Mouse (Mus musculus): ENCODE data around the gene Cd79a. TPM values are rescaled to one million over a fixed set of nuclear protein-coding genes. Genes with fewer than 3 reads are reported as not detected.
A peak's percentile ranks its signal among the peaks of the same experiment; 100 is the strongest.

Gene Cd79a
- polyA plus RNA-seq (2015; fragmentation: Nextera tagmentation; extraction: Ambion mirVana): 32.0 and 34.0 TPM in 2 replicates

DNA sequence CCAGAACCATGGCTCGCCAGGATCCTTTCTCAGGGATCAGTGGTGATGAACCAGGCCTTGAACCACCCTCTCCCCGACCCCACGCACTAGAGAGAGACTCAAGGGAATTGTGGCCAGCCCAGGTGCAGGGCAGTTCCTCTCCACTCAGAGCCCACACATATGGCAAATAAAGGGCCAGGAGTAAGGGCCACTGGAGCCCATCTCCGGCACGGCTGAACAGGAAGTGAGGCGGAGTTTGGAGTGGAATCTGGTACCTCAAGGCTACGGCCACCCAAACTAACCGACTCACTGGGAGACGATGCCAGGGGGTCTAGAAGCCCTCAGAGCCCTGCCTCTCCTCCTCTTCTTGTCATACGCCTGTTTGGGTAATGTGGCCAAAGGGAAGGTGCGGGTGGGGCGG lies at the start of gene Cd79a:
Gene Cd79a (plus strand): TSS at position 158 of the 400 bp plus-strand sequence.
- 57% methylated on average over 12 of the region's 12 CpGs for WGBS (ENCODE audit: insufficient replicate concordance)
- no peaks in the 10 kb centered on the region for H3K9me3 ChIP-seq (ENCODE audit: low read length)
- ATAC-seq: peak; percentile 54

GRCm38 (mm10) chr7:24850162-24850561 lies 47.0 kb upstream of the Cd79a start:
- Histone ChIP-seq H3K4me3 (ENCODE audit: low read depth, low read length) (0 out of 2 replicates have a peak overlapping the region, but pooled peaks have one; percentile 21), H3K27ac (ENCODE audit: low read depth) (0 out of 2 replicates have a peak overlapping the region, but pooled peaks have one; percentile 17), H3K4me1 (ENCODE audit: insufficient read depth) (peaks cover 37% of the 10 kb centered on the region), H3K9me3 (ENCODE audit: low read length) (no peaks in the 10 kb centered on the region), H3K27me3 (ENCODE audit: insufficient read depth, low read length) (no peaks in the 10 kb centered on the region), H3K4me2 (ENCODE audit: low read depth, low read length) (peak overlapping the region; percentile 67), H3K36me3 (replicated peaks; ENCODE audit: insufficient read depth, low read length) (no peaks in the 10 kb centered on the region), H3K9ac (replicated peaks) (no peak overlapping the region)
- DNase-seq (no peak), ATAC-seq (no peak)
- 28% methylated on average over 5 of the region's 5 CpGs for WGBS (ENCODE audit: insufficient replicate concordance)
- TF ChIP-seq CTCF (IDR thresholded peaks at IDR 0.05; ENCODE audit: low read depth) (no peak), EP300 (IDR thresholded peaks at IDR 0.05; ENCODE audit: low read depth) (no peak)

More for the DNA sequence above, at the start of gene Cd79a:
- H3K27ac ChIP-seq (ENCODE audit: low read depth): peak within 1 kb of the TSS; percentile 69
- H3K36me3 ChIP-seq (replicated peaks; ENCODE audit: insufficient read depth, low read length): no peaks in the 10 kb centered on the region
- peak within 1 kb of the TSS; percentile 0; the same call in 1 of the 2 replicates for H3K4me2 ChIP-seq (ENCODE audit: low read depth, low read length)
- peaks cover 5% of the 10 kb centered on the region; the same call in 1 of the 2 replicates for H3K4me1 ChIP-seq (ENCODE audit: insufficient read depth)
- DNase-seq: peak; percentile 62
- 0 out of 2 replicates have a peak within 1 kb of the TSS, but pooled peaks have one; percentile 4 for H3K9ac ChIP-seq (replicated peaks)
- TF ChIP-seq CTCF (IDR thresholded peaks at IDR 0.05; ENCODE audit: low read depth) (no peak), EP300 (IDR thresholded peaks at IDR 0.05; ENCODE audit: low read depth) (peak; percentile 17; the same call in 1 of the 2 replicates)
- H3K4me3 ChIP-seq (ENCODE audit: low read depth, low read length): peak within 1 kb of the TSS; percentile 29
- no peaks in the 10 kb centered on the region for H3K27me3 ChIP-seq (ENCODE audit: insufficient read depth, low read length)

- ATAC-seq (peak; percentile 59), DNase-seq (peak; percentile 73)
- H3K4me2 ChIP-seq (ENCODE audit: low read depth, low read length): peak overlapping the region; percentile 67
- H3K9me3 ChIP-seq (ENCODE audit: low read length): no peaks in the 10 kb centered on the region
- H3K27ac ChIP-seq (ENCODE audit: low read depth): peak overlapping the region; percentile 71
- peak overlapping the region; percentile 21 for H3K4me3 ChIP-seq (ENCODE audit: low read depth, low read length)
- H3K36me3 ChIP-seq (replicated peaks; ENCODE audit: insufficient read depth, low read length): no peaks in the 10 kb centered on the region
- no peak; the same call in 1 of the 2 replicates for TF ChIP-seq EP300 (IDR thresholded peaks at IDR 0.05; ENCODE audit: low read depth)
- no peak for TF ChIP-seq CTCF (IDR thresholded peaks at IDR 0.05; ENCODE audit: low read depth)
- H3K9ac ChIP-seq (replicated peaks): peak overlapping the region; percentile 27
- 12% methylated on average over 6 of the region's 6 CpGs for WGBS (ENCODE audit: insufficient replicate concordance)
- H3K27me3 ChIP-seq (ENCODE audit: insufficient read depth, low read length): no peaks in the 10 kb centered on the region
- H3K4me1 ChIP-seq (ENCODE audit: insufficient read depth): peaks cover 33% of the 10 kb centered on the region
These were observed 46.3 kb upstream of the Cd79a start for GRCm38 (mm10) chr7:24850899-24851303.

GRCm38 (mm10) chr7:24851596-24852325 lies 45.4 kb upstream of the Cd79a start:
- peak overlapping the region; percentile 67 for H3K4me2 ChIP-seq (ENCODE audit: low read depth, low read length)
- H3K4me1 ChIP-seq (ENCODE audit: insufficient read depth): peaks cover 28% of the 10 kb centered on the region
- no peaks in the 10 kb centered on the region for H3K36me3 ChIP-seq (replicated peaks; ENCODE audit: insufficient read depth, low read length)
- no peak for ATAC-seq
- H3K9ac ChIP-seq (replicated peaks): peak overlapping the region; percentile 28
- TF ChIP-seq CTCF (IDR thresholded peaks at IDR 0.05; ENCODE audit: low read depth) (no peak), EP300 (IDR thresholded peaks at IDR 0.05; ENCODE audit: low read depth) (no peak)
- H3K4me3 ChIP-seq (ENCODE audit: low read depth, low read length): peak overlapping the region; percentile 26
- peak overlapping the region; percentile 95 for H3K27ac ChIP-seq (ENCODE audit: low read depth)
- no peaks in the 10 kb centered on the region for H3K9me3 ChIP-seq (ENCODE audit: low read length)
- 58% methylated on average over 5 of the region's 5 CpGs for WGBS (ENCODE audit: insufficient replicate concordance)
- no peak for DNase-seq
- H3K27me3 ChIP-seq (ENCODE audit: insufficient read depth, low read length): no peaks in the 10 kb centered on the region

DNA sequence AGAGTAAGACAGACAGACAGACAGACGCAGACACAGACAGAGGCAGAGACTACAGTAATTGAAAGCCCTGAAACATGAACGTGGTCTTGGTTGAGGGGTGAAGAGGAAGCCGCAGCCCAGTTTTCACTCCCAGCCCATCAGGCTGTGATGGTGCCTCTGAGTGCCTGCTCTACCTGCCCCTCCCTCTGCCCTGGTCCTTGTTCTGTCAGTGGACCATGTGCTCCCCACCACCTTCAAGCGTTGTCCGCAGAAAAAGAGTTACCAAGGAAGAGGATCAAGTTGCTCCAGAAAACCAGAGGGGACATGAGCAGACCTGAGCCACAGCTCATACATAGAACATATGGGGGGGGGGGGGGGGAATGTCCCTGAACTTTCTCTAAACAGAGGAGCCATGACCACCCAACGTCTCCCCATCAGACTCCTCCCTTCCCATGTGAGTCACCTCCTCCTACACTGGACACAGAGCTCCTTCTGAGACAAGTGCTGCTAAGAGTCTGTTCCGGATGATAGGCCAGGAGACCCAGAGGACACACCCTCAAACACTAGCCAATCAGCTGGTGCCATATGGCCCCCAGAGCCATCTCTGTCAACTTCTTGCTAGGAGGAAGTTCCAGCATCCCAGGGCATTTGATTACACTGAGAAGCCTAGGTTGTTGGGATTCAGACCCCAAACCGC lies 44.5 kb upstream of the Cd79a start:
- ATAC-seq (peak; percentile 94), DNase-seq (peak; percentile 73)
- WGBS (ENCODE audit: insufficient replicate concordance): 45% methylated on average over 8 of the region's 8 CpGs
- peak; percentile 94 for TF ChIP-seq EP300 (IDR thresholded peaks at IDR 0.05; ENCODE audit: low read depth)
- TF ChIP-seq CTCF (IDR thresholded peaks at IDR 0.05; ENCODE audit: low read depth): no peak
- Histone ChIP-seq H3K4me3 (ENCODE audit: low read depth, low read length) (peak overlapping the region; percentile 26), H3K27ac (ENCODE audit: low read depth) (peak overlapping the region; percentile 95), H3K9ac (replicated peaks) (peak overlapping the region; percentile 33; the same call in 1 of the 2 replicates), H3K36me3 (replicated peaks; ENCODE audit: insufficient read depth, low read length) (no peaks in the 10 kb centered on the region), H3K4me1 (ENCODE audit: insufficient read depth) (peaks cover 31% of the 10 kb centered on the region), H3K9me3 (ENCODE audit: low read length) (no peaks in the 10 kb centered on the region), H3K4me2 (ENCODE audit: low read depth, low read length) (peak overlapping the region; percentile 67), H3K27me3 (ENCODE audit: insufficient read depth, low read length) (no peaks in the 10 kb centered on the region)

DNA sequence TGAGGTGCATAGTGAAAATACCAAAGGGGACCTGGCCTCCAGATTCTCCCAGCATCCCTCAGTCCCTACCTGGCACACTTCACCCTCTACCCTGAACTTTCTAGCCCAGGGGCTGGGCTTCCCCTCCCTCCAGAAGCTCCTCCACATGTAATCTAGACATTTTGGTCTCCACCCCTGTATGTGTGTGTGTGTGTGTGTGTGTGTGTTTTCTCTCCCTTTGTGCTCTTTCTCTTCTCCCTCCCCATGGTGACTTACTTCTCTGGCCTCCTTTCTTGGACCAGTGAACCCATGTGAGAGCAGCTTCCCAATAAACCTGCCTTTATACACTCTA lies 44.0 kb upstream of the Cd79a start:
- TF ChIP-seq EP300 (IDR thresholded peaks at IDR 0.05; ENCODE audit: low read depth) (no peak), CTCF (IDR thresholded peaks at IDR 0.05; ENCODE audit: low read depth) (no peak)
- H3K4me3 ChIP-seq (ENCODE audit: low read depth, low read length): no peak overlapping the region
- peak overlapping the region; percentile 33 for H3K9ac ChIP-seq (replicated peaks)

More for the DNA sequence above, 44.0 kb upstream of the Cd79a start:
- H3K4me1 ChIP-seq (ENCODE audit: insufficient read depth): peaks cover 33% of the 10 kb centered on the region
- no peaks in the 10 kb centered on the region for H3K36me3 ChIP-seq (replicated peaks; ENCODE audit: insufficient read depth, low read length)
- peak; percentile 61 for ATAC-seq
- H3K27ac ChIP-seq (ENCODE audit: low read depth): peak overlapping the region; percentile 95
- H3K4me2 ChIP-seq (ENCODE audit: low read depth, low read length): peak overlapping the region; percentile 67
- no peak for DNase-seq
- no peaks in the 10 kb centered on the region for H3K9me3 ChIP-seq (ENCODE audit: low read length)
- no peaks in the 10 kb centered on the region for H3K27me3 ChIP-seq (ENCODE audit: insufficient read depth, low read length)
